Mouse (Mus musculus) CH12.LX (cell line): ENCODE measurements around the gene Arhgap25. TPM values are rescaled to one million over a fixed set of nuclear protein-coding genes. Genes with fewer than 3 reads are reported as not detected.
A peak's percentile ranks its signal among the peaks of the same experiment; 100 is the strongest.

Experiments used
- DNase-seq: peaks from one replicate; pipeline ENCODE4 v3.0.0-alpha.2; 2013; ENCODE audit errors: extremely low read depth
- H3K27ac ChIP-seq: 2 replicates; pipeline ENCODE4 v1.5.1; 2012; ENCODE audit warnings: low read depth, mild to moderate bottlenecking, control low read depth, moderate library complexity; ENCODE audit not compliant: insufficient read depth
- H3K27me3 ChIP-seq: replicated peaks from 2 replicates; pipeline ENCODE3; 2012; ENCODE audit warnings: inconsistent platforms
- H3K36me3 ChIP-seq, 2 experiments: replicated peaks in 1 of 2; 2 replicates each; pipeline versions ENCODE3 to v1.6.1; 2012; ENCODE audit warnings: inconsistent platforms in 1 of 2, low read length in 1 of 2, mild to moderate bottlenecking in 1 of 2, mixed read lengths in 1 of 2, moderate library complexity in 1 of 2; ENCODE audit not compliant: control insufficient read depth in 1 of 2, insufficient read depth in 1 of 2
- H3K4me1 ChIP-seq, 2 experiments: 2 replicates each; pipeline ENCODE4 v1.6.1; 2012; ENCODE audit warnings: inconsistent platforms in 1 of 2, moderate library complexity in 1 of 2; ENCODE audit not compliant: insufficient read depth in 2 of 2, control insufficient read depth in 1 of 2
- H3K4me2 ChIP-seq: 2 replicates; pipeline ENCODE4 v1.6.1; 2012; ENCODE audit warnings: low read depth, mild to moderate bottlenecking, control low read depth; ENCODE audit not compliant: poor library complexity, insufficient read depth, severe bottlenecking
- H3K4me3 ChIP-seq, 3 experiments: fragments of 150-350 bp in 1 of 3; sonication (generic) in 1 of 3; replicated peaks in 1 of 3; 2 replicates each; pipeline versions ENCODE3 to v1.5.1; 2011 to 2012; ENCODE audit warnings: low read depth in 2 of 3, low read length in 2 of 3, mild to moderate bottlenecking in 2 of 3, moderate library complexity in 2 of 3, control low read depth in 1 of 3, improper control_type of control experiment in 1 of 3, inconsistent platforms in 1 of 3, mixed read lengths in 1 of 3; ENCODE audit not compliant: poor library complexity in 1 of 3
- H3K79me2 ChIP-seq: replicated peaks from 2 replicates; pipeline ENCODE4 v1.6.1; 2012; ENCODE audit warnings: mild to moderate bottlenecking, moderate library complexity; ENCODE audit not compliant: control insufficient read depth, poor library complexity, insufficient read depth, severe bottlenecking; ENCODE audit errors: extremely low read depth
- H3K9ac ChIP-seq: 2 replicates; pipeline ENCODE4 v1.6.1; 2012; ENCODE audit warnings: low read depth, mild to moderate bottlenecking, control low read depth, moderate library complexity; ENCODE audit not compliant: insufficient read depth
- H3K9me3 ChIP-seq: replicated peaks from 2 replicates; pipeline ENCODE3; 2012; ENCODE audit warnings: low read length, inconsistent platforms, mixed read lengths
- BHLHE40 ChIP-seq: IDR thresholded peaks from 2 replicates; pipeline ENCODE4 v1.6.1; 2011; ENCODE audit warnings: mild to moderate bottlenecking, low read depth, low read length, improper control_type of control experiment
- CHD1 ChIP-seq: IDR thresholded peaks from 2 replicates; pipeline ENCODE4 v1.6.1; 2012; ENCODE audit warnings: low read depth, low read length, improper control_type of control experiment, inconsistent platforms
- CHD2 ChIP-seq: IDR thresholded peaks from 2 replicates; pipeline ENCODE4 v1.6.1; 2011; ENCODE audit warnings: low read length, improper control_type of control experiment
- CTCF ChIP-seq, 2 experiments: IDR thresholded peaks in 1 of 2; conservative IDR thresholded peaks in 1 of 2; 2 replicates each; pipeline ENCODE4 v1.5.1; 2011 to 2012; ENCODE audit warnings: low read depth in 2 of 2, low read length in 2 of 2, improper control_type of control experiment in 1 of 2, inconsistent platforms in 1 of 2, mild to moderate bottlenecking in 1 of 2, moderate library complexity in 1 of 2
- E2F4 ChIP-seq: IDR thresholded peaks from 2 replicates; pipeline ENCODE4 v1.6.1; 2011; ENCODE audit warnings: low read depth, low read length, improper control_type of control experiment; ENCODE audit not compliant: insufficient replicate concordance
- ELF1 ChIP-seq: IDR thresholded peaks from 2 replicates; pipeline ENCODE4 v1.6.1; 2014; ENCODE audit warnings: low read depth, mild to moderate bottlenecking, inconsistent platforms, low read length, improper control_type of control experiment
- EP300 ChIP-seq: IDR thresholded peaks from 2 replicates; pipeline ENCODE4 v1.6.1; 2011; ENCODE audit warnings: low read length, improper control_type of control experiment
- ETS1 ChIP-seq: conservative IDR thresholded peaks from 2 replicates; pipeline ENCODE4 v1.6.1; 2012; ENCODE audit warnings: low read depth, mild to moderate bottlenecking, inconsistent platforms, low read length, improper control_type of control experiment, moderate library complexity
- GABPA ChIP-seq: IDR thresholded peaks from 2 replicates; pipeline ENCODE4 v1.6.1; 2012; ENCODE audit warnings: low read depth, low read length, improper control_type of control experiment, inconsistent platforms; ENCODE audit not compliant: insufficient replicate concordance
- HCFC1 ChIP-seq: IDR thresholded peaks from 2 replicates; pipeline ENCODE4 v1.6.1; 2012; ENCODE audit warnings: low read depth, mild to moderate bottlenecking, inconsistent platforms, low read length, improper control_type of control experiment
- IRF4 ChIP-seq: IDR thresholded peaks from 2 replicates; pipeline ENCODE4 v1.6.1; 2014; ENCODE audit warnings: low read depth, mild to moderate bottlenecking, inconsistent platforms, low read length, improper control_type of control experiment
- JUN ChIP-seq: IDR thresholded peaks from 2 replicates; pipeline ENCODE4 v1.6.1; 2011; ENCODE audit warnings: low read depth, mild to moderate bottlenecking, low read length, improper control_type of control experiment, moderate library complexity; ENCODE audit not compliant: insufficient read depth
- JUND ChIP-seq: conservative IDR thresholded peaks from 2 replicates; pipeline ENCODE4 v1.6.1; 2011; ENCODE audit warnings: low read depth, low read length, improper control_type of control experiment
- KAT2A ChIP-seq: IDR thresholded peaks from 2 replicates; pipeline ENCODE4 v1.6.1; 2012; ENCODE audit warnings: low read length, improper control_type of control experiment, inconsistent platforms; ENCODE audit not compliant: insufficient replicate concordance
- MAFK ChIP-seq: IDR thresholded peaks from 2 replicates; pipeline ENCODE4 v1.6.1; 2011; ENCODE audit warnings: low read length, improper control_type of control experiment; ENCODE audit not compliant: insufficient replicate concordance
- MAX ChIP-seq: IDR thresholded peaks from 2 replicates; pipeline ENCODE4 v1.6.1; 2011; ENCODE audit warnings: low read length, improper control_type of control experiment
- MAZ ChIP-seq: IDR thresholded peaks from 2 replicates; pipeline ENCODE4 v1.6.1; 2012; ENCODE audit warnings: low read depth, mild to moderate bottlenecking, inconsistent platforms, low read length, improper control_type of control experiment, moderate library complexity
- MEF2A ChIP-seq: IDR thresholded peaks from 2 replicates; pipeline ENCODE4 v1.6.1; 2014; ENCODE audit warnings: low read depth, mild to moderate bottlenecking, inconsistent platforms, low read length, improper control_type of control experiment, borderline replicate concordance
- MXI1 ChIP-seq: IDR thresholded peaks from 2 replicates; pipeline ENCODE4 v1.6.1; 2011; ENCODE audit warnings: mild to moderate bottlenecking, low read depth, low read length, improper control_type of control experiment
- MYC ChIP-seq: IDR thresholded peaks from 2 replicates; pipeline ENCODE4 v1.6.1; 2011; ENCODE audit warnings: low read depth, mild to moderate bottlenecking, improper control_type of control experiment, low read length
- NELFE ChIP-seq: IDR thresholded peaks from 2 replicates; pipeline ENCODE4 v1.6.1; 2011; ENCODE audit warnings: low read depth, low read length, improper control_type of control experiment
- NRF1 ChIP-seq: IDR thresholded peaks from 2 replicates; pipeline ENCODE4 v1.6.1; 2014; ENCODE audit warnings: low read depth, mild to moderate bottlenecking, inconsistent platforms, low read length, improper control_type of control experiment, moderate library complexity
- PAX5 ChIP-seq: IDR thresholded peaks from 2 replicates; pipeline ENCODE4 v1.6.1; 2012; ENCODE audit warnings: low read length, inconsistent platforms, mixed read lengths
- POLR2A ChIP-seq: IDR thresholded peaks from 2 replicates; pipeline ENCODE4 v1.6.1; 2011; ENCODE audit warnings: low read depth, mild to moderate bottlenecking, improper control_type of control experiment, low read length
- POLR2AphosphoS2 ChIP-seq: IDR thresholded peaks from 2 replicates; pipeline ENCODE4 v1.6.1; 2011; ENCODE audit warnings: low read depth, low read length, improper control_type of control experiment
- RAD21 ChIP-seq: IDR thresholded peaks from 2 replicates; pipeline ENCODE4 v1.6.1; 2011; ENCODE audit warnings: low read depth, mild to moderate bottlenecking, low read length, improper control_type of control experiment, moderate library complexity
- RCOR1 ChIP-seq: conservative IDR thresholded peaks from 2 replicates; pipeline ENCODE4 v1.6.1; 2012; ENCODE audit warnings: low read depth, mild to moderate bottlenecking, inconsistent platforms, low read length, improper control_type of control experiment
- SIN3A ChIP-seq: IDR thresholded peaks from 2 replicates; pipeline ENCODE4 v1.6.1; 2012; ENCODE audit warnings: low read length, improper control_type of control experiment, inconsistent platforms
- SMC3 ChIP-seq: IDR thresholded peaks from 2 replicates; pipeline ENCODE4 v1.6.1; 2011; ENCODE audit warnings: low read depth, low read length, improper control_type of control experiment
- TBP ChIP-seq: conservative IDR thresholded peaks from 2 replicates; pipeline ENCODE4 v1.6.1; 2011; ENCODE audit warnings: low read depth, low read length, improper control_type of control experiment
- TCF12 ChIP-seq: IDR thresholded peaks from 2 replicates; pipeline ENCODE4 v1.6.1; 2014; ENCODE audit warnings: low read depth, mild to moderate bottlenecking, inconsistent platforms, low read length, improper control_type of control experiment
- UBTF ChIP-seq: IDR thresholded peaks from 2 replicates; pipeline ENCODE4 v1.6.1; 2012; ENCODE audit warnings: low read depth, mild to moderate bottlenecking, inconsistent platforms, low read length, improper control_type of control experiment, moderate library complexity
- USF1 ChIP-seq: IDR thresholded peaks from 2 replicates; pipeline ENCODE4 v1.6.1; 2014; ENCODE audit warnings: low read depth, mild to moderate bottlenecking, inconsistent platforms, low read length, improper control_type of control experiment
- USF2 ChIP-seq: conservative IDR thresholded peaks from 2 replicates; pipeline ENCODE4 v1.6.1; 2011; ENCODE audit warnings: low read depth, low read length, improper control_type of control experiment
- ZC3H11A ChIP-seq: IDR thresholded peaks from 2 replicates; pipeline ENCODE4 v1.6.1; 2012; ENCODE audit warnings: low read depth, mild to moderate bottlenecking, inconsistent platforms, low read length, improper control_type of control experiment
- ZKSCAN1 ChIP-seq: IDR thresholded peaks from 2 replicates; pipeline ENCODE4 v1.6.1; 2012; ENCODE audit warnings: low read depth, inconsistent platforms, low read length, improper control_type of control experiment, borderline replicate concordance
- ZMIZ1 ChIP-seq: IDR thresholded peaks from 2 replicates; pipeline ENCODE4 v1.6.1; 2012; ENCODE audit warnings: low read depth, mild to moderate bottlenecking, inconsistent platforms, low read length, improper control_type of control experiment
- ZNF384 ChIP-seq: IDR thresholded peaks from 2 replicates; pipeline ENCODE4 v1.6.1; 2012; ENCODE audit warnings: low read depth, low read length, improper control_type of control experiment, inconsistent platforms
- dilution Hi-C: fragments of 300-500 bp; cut with MboI; formaldehyde crosslinking; loops from 2 replicates; pipeline ENCODE4 v1.14.3; 2020; ENCODE audit warnings: low sequenced_read_pairs; ENCODE audit not compliant: extremely low pct_unique_long_range_greater_than_20kb, extremely low pct_ligation_motif_present
- in situ Hi-C: fragments of 300-500 bp; cut with MboI; formaldehyde crosslinking; loops from 3 replicates; pipeline ENCODE4 v1.14.3; 2019; ENCODE audit warnings: low sequenced_read_pairs, low pct_ligation_motif_present, low pct_unique_long_range_greater_than_20kb, mixed read lengths
- polyA plus RNA-seq: library from polyadenylated mRNA; unstranded; fragments of >175 nt; gene quantifications from 2 replicates; pipeline ENCODE4 v1.2.1, GENCODE M21; 2012; ENCODE audit warnings: low read depth; ENCODE audit not compliant: insufficient read length
- total RNA-seq, 2 experiments: library from RNA; depleted of rRNA; stranded (reverse); fragments of 300-350 nt in 1 of 2; fragments of >200 nt in 1 of 2; gene quantifications; 2 replicates each; pipeline ENCODE4 v1.2.3; 2012 to 2014

Gene Arhgap25
- total and polyA plus RNA-seq, 3 experiments, result 11.7 to 16.5 (median 12.5) TPM

DNA sequence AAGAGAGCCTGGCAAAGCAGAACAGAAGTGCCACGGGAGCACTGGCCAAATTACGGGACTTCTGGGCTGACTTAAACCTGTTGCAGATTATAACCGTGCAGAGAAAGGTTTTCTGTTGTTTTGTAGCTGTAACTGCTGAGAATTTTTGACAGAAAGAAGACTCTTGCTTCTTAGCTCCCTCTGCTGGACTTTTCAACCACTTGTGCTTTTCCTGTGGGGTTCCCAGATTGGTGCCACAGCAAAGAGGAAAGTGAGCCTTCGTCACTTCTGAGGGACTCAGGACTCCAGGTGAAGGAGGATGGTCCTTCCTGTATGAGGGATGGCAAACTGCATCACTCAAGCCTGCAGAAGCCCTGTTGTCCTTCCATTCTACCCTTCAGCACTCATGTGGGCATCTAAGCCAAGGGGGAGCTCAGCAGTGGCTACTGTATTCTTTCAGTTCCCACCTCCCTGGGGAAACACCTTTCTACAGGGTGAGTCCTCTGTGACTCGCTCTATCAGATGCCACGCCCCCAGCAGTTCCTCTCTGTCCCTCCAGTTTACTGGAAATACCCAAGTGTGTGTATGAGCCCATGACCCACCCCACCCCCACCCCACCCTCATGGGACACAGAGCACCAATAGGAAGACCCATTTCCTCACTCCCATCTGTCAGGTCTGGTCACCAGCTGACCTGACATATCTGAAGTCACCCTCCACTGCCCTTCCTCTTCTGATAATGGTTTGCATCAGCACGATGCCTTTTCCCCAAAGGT is 19.2 kb upstream of the Arhgap25 start:
- in situ Hi-C loops (loop anchor here (25.0 kb wide), 1 partner anchor 390 kb away; no protein-coding TSS in a partner anchor), dilution Hi-C loops (no loop called here)
- Histone ChIP-seq H3K27me3 (no peaks in the 10 kb centered on the region), H3K9me3 (no peaks in the 10 kb centered on the region), H3K27ac (peak overlapping the region; percentile 60), H3K9ac (peak overlapping the region; percentile 46), H3K4me2 (peak overlapping the region; percentile 61; the same call in 1 of the 2 replicates), H3K4me3 (no peak overlapping the region), H3K79me2 (no peaks in the 10 kb centered on the region), H3K36me3 (no peaks in the 10 kb centered on the region), H3K4me1 (peaks cover 16 to 54% of the 10 kb centered on the region in 2 experiments; a peak in 3 of 4 replicates)
- DNase-seq, result peak; percentile 96
- TF ChIP-seq SMC3 (peak; percentile 79), MEF2A (peak; percentile 68), RAD21 (peak; percentile 78), JUN (no peak), IRF4 (peak; percentile 80), ZC3H11A (peak; percentile 22; the same call in 1 of the 2 replicates), HCFC1 (no peak), E2F4 (no peak), JUND (no peak), POLR2AphosphoS2 (no peak), RCOR1 (no peak), SIN3A (peak; percentile 82), ZKSCAN1 (no peak), ELF1 (peak; percentile 57), ZMIZ1 (no peak), CHD1 (no peak), EP300 (peak; percentile 60), PAX5 (no peak), NRF1 (no peak), MYC (0 out of 2 replicates have a peak, but pooled peaks have one; percentile 13), BHLHE40 (peak; percentile 81), CTCF (conservative IDR thresholded peaks at IDR 0.05 in 1 of 2, IDR thresholded peaks at IDR 0.05 in 1 of 2; ENCODE audit: low read depth in 2 of 2, low read length in 2 of 2) (peak; percentile 39 to 80; a peak in 3 of 4 replicates), POLR2A (no peak), USF1 (0 out of 2 replicates have a peak, but pooled peaks have one; percentile 5), ZNF384 (no peak), USF2 (no peak), MAX (0 out of 2 replicates have a peak, but pooled peaks have one; percentile 23), TBP (no peak), NELFE (no peak), MAZ (peak; percentile 64; the same call in 1 of the 2 replicates), MXI1 (no peak; the same call in 1 of the 2 replicates), TCF12 (no peak; the same call in none of the 2 replicates), KAT2A (no peak), UBTF (no peak), CHD2 (peak; percentile 78; the same call in 1 of the 2 replicates), GABPA (no peak), MAFK (0 out of 2 replicates have a peak, but pooled peaks have one; percentile 36), ETS1 (peak; percentile 98)
